Mouse (Mus musculus): ENCODE measurements around the gene Vasp. TPM values are rescaled to one million over a fixed set of nuclear protein-coding genes. Genes with fewer than 3 reads are reported as not detected.

The Vasp gene
- total and polyA plus RNA-seq, 3 experiments, result 130 to 185 TPM; not detected in 1

GRCm38 (mm10) chr7:19279581-19280114 is 8.0 kb upstream of the Vasp start, which contains the start of gene Ppm1n:
Ppm1n (minus strand) TSS chr7:19280064.
- H3K4me1 ChIP-seq (ENCODE audit: control insufficient read depth in 1 of 2, insufficient read depth in 2 of 2, low read length in 2 of 2), result 0 out of 4 replicates have a peak, but pooled peaks cover 0 to 4% of the 10 kb centered on the region in 2 experiments
- no peaks in the 10 kb centered on the region for H3K79me2 ChIP-seq (ENCODE audit: control insufficient read depth, insufficient read depth, low read length, poor library complexity)
- no peak within 1 kb of the TSS for H3K27ac ChIP-seq (ENCODE audit: control insufficient read depth, low read depth, low read length)
- no peak within 1 kb of the TSS for H3K4me3 ChIP-seq (ENCODE audit: control insufficient read depth in 1 of 2, insufficient read depth in 1 of 2, low read depth in 2 of 2, low read length in 2 of 2)
- no peak for DNase-seq (ENCODE audit: low read depth, low spot score)
- H3K36me3 ChIP-seq (ENCODE audit: control insufficient read depth in 1 of 2, insufficient read depth in 2 of 2, low read length in 2 of 2), result no peaks in the 10 kb centered on the region
- TF ChIP-seq CTCF (IDR thresholded peaks at IDR 0.05 in 2 of 3, conservative IDR thresholded peaks at IDR 0.05 in 1 of 3; ENCODE audit: control insufficient read depth in 1 of 3, insufficient read depth in 1 of 3, low read depth in 2 of 3, low read length in 3 of 3, poor library complexity in 1 of 3, severe bottlenecking in 1 of 3) (no peak), CHD2 (IDR thresholded peaks at IDR 0.05; ENCODE audit: low read length) (no peak), POLR2A (IDR thresholded peaks at IDR 0.05; ENCODE audit: control insufficient read depth in 1 of 2, insufficient read depth in 1 of 2, low read depth in 1 of 2, low read length in 2 of 2, poor library complexity in 1 of 2) (0 out of 4 replicates have a peak, but pooled peaks of 1 of the 2 experiments have one; percentile 23), GABPA (IDR thresholded peaks at IDR 0.05; ENCODE audit: low read depth, low read length) (no peak), MAFK (IDR thresholded peaks at IDR 0.05; ENCODE audit: borderline replicate concordance, low read depth, low read length) (no peak)
- H3K9ac ChIP-seq (ENCODE audit: control insufficient read depth, low read depth, low read length, poor library complexity, severe bottlenecking), result no peak within 1 kb of the TSS
- no peaks in the 10 kb centered on the region for H3K27me3 ChIP-seq (ENCODE audit: control insufficient read depth in 1 of 2, insufficient read depth in 2 of 2, low read length in 2 of 2)
- no peaks in the 10 kb centered on the region for H3K9me3 ChIP-seq (replicated peaks; ENCODE audit: insufficient read depth, low read length)

GRCm38 (mm10) chr7:19279052-19279451 is 7.4 kb upstream of the Vasp start:
- no peaks in the 10 kb centered on the region for H3K27me3 ChIP-seq (ENCODE audit: control insufficient read depth in 1 of 2, insufficient read depth in 2 of 2, low read length in 2 of 2)
- no peaks in the 10 kb centered on the region for H3K36me3 ChIP-seq (ENCODE audit: control insufficient read depth in 1 of 2, insufficient read depth in 2 of 2, low read length in 2 of 2)
- no peak overlapping the region for H3K4me3 ChIP-seq (ENCODE audit: control insufficient read depth in 1 of 2, insufficient read depth in 1 of 2, low read depth in 2 of 2, low read length in 2 of 2)
- 0 out of 4 replicates have a peak, but pooled peaks cover 0 to 4% of the 10 kb centered on the region in 2 experiments for H3K4me1 ChIP-seq (ENCODE audit: control insufficient read depth in 1 of 2, insufficient read depth in 2 of 2, low read length in 2 of 2)
- no peak for DNase-seq (ENCODE audit: low read depth, low spot score)
- H3K9ac ChIP-seq (ENCODE audit: control insufficient read depth, low read depth, low read length, poor library complexity, severe bottlenecking), result no peak overlapping the region
- no peaks in the 10 kb centered on the region for H3K9me3 ChIP-seq (replicated peaks; ENCODE audit: insufficient read depth, low read length)
- no peak overlapping the region for H3K27ac ChIP-seq (ENCODE audit: control insufficient read depth, low read depth, low read length)
- H3K79me2 ChIP-seq (ENCODE audit: control insufficient read depth, insufficient read depth, low read length, poor library complexity), result no peaks in the 10 kb centered on the region
- TF ChIP-seq MAFK (IDR thresholded peaks at IDR 0.05; ENCODE audit: borderline replicate concordance, low read depth, low read length), result no peak
- no peak for TF ChIP-seq CTCF (IDR thresholded peaks at IDR 0.05 in 2 of 3, conservative IDR thresholded peaks at IDR 0.05 in 1 of 3; ENCODE audit: control insufficient read depth in 1 of 3, insufficient read depth in 1 of 3, low read depth in 2 of 3, low read length in 3 of 3, poor library complexity in 1 of 3, severe bottlenecking in 1 of 3)
- TF ChIP-seq CHD1 (IDR thresholded peaks at IDR 0.05; ENCODE audit: low read depth, low read length), result no peak
- TF ChIP-seq MYC (IDR thresholded peaks at IDR 0.05; ENCODE audit: low read depth, low read length), result no peak
- TF ChIP-seq E2F4 (IDR thresholded peaks at IDR 0.05; ENCODE audit: borderline replicate concordance, low read depth, low read length), result no peak
- TF ChIP-seq UBTF (IDR thresholded peaks at IDR 0.05; ENCODE audit: borderline replicate concordance, insufficient read depth, low read depth, low read length), result no peak
- no peak for TF ChIP-seq KAT2A (conservative IDR thresholded peaks at IDR 0.05; ENCODE audit: low read depth, low read length)
- TF ChIP-seq HCFC1 (IDR thresholded peaks at IDR 0.05; ENCODE audit: low read depth, low read length), result no peak
- no peak for TF ChIP-seq MAZ (IDR thresholded peaks at IDR 0.05; ENCODE audit: low read depth, low read length)
- TF ChIP-seq MXI1 (IDR thresholded peaks at IDR 0.05; ENCODE audit: low read depth, low read length), result no peak
- no peak for TF ChIP-seq USF1 (IDR thresholded peaks at IDR 0.05; ENCODE audit: low read depth, low read length)
